Mouse (Mus musculus) liver, postnatal 0 days (tissue): Measurements from ENCODE around the gene Slc4a4.

Experiments
- CTCF ChIP-seq: sonication (generic); IDR thresholded peaks from 2 replicates; pipeline ENCODE4 v1.5.1; 2016; ENCODE audit warnings: antibody characterized with exemption, low read depth
- EP300 ChIP-seq: IDR thresholded peaks from 2 replicates; pipeline ENCODE4 v1.6.1; 2016; ENCODE audit warnings: antibody characterized with exemption, low read depth, mild to moderate bottlenecking

- peak; percentile 79 for TF ChIP-seq CTCF
- no peak for TF ChIP-seq EP300
Measured at GRCm38 (mm10) chr5:88928201-88928916, 41.7 kb downstream of the Slc4a4 start.
